Mouse (Mus musculus): ENCODE data around the gene Tmem274. TPM values are rescaled to one million over a fixed set of nuclear protein-coding genes. Genes with fewer than 3 reads are reported as not detected.
A peak's percentile ranks its signal among the peaks of the same experiment; 100 is the strongest.
"Not testable (repeated sequence)": the region's sequence is repeated elsewhere in the genome, so short reads cannot be mapped to it uniquely, and the experiment has no call there.

Gene Tmem274
- total and polyA plus RNA-seq, 2 experiments = not detected

DNA sequence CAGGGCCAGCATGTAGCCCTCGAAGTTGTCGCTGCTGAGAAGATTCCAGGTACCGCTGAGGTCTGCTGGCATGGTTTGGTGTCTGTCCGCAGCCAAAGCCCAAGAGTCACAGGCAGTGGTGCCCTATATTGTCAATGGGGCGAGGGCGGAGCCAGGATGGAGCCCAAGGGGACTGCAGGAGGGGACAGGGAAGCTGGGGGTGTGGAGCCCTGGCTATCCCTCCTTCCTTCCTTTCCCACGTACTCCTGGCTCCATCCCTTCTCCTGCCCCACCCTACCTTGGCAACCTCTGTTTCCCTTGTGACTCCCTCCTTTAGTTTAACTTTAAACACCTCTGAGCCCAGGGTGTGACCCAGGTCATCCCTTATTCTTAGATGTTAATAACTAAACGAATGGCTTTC is 22.3 kb upstream of the Tmem274 start, which contains the start of gene Rbp7:
Gene Rbp7 (minus strand): TSS at position 100 of the 400 bp plus-strand sequence.
- no peaks in the 10 kb centered on the region for H3K27me3 ChIP-seq (ENCODE audit: control insufficient read depth, insufficient read depth, low read length)
- no peak for DNase-seq (ENCODE audit: extremely low read depth, low read depth, low spot score)
- H3K9ac ChIP-seq (ENCODE audit: low read depth, low read length) = no peak within 1 kb of the TSS
- TF ChIP-seq CTCF (IDR thresholded peaks at IDR 0.05; ENCODE audit: low read depth, low read length) (no peak), POLR2A (IDR thresholded peaks at IDR 0.05; ENCODE audit: extremely low read depth, insufficient read depth, low read length) (no peak)
- no peaks in the 10 kb centered on the region for H3K79me2 ChIP-seq (ENCODE audit: control insufficient read depth, insufficient read depth, low read length)
- H3K27ac ChIP-seq (replicated peaks; ENCODE audit: insufficient read depth, low read depth, low read length) = no peak within 1 kb of the TSS
- peaks cover 2% of the 10 kb centered on the region; the same call in 1 of the 2 replicates for H3K4me1 ChIP-seq (ENCODE audit: control insufficient read depth, insufficient read depth, low read length)
- H3K36me3 ChIP-seq (ENCODE audit: control insufficient read depth, insufficient read depth, low read length) = no peaks in the 10 kb centered on the region
- whole genome bisulfite sequencing = 65% methylated on average over 8 of the region's 8 CpGs
- no peak within 1 kb of the TSS for H3K4me3 ChIP-seq (ENCODE audit: insufficient read depth, low read depth, low read length)

DNA sequence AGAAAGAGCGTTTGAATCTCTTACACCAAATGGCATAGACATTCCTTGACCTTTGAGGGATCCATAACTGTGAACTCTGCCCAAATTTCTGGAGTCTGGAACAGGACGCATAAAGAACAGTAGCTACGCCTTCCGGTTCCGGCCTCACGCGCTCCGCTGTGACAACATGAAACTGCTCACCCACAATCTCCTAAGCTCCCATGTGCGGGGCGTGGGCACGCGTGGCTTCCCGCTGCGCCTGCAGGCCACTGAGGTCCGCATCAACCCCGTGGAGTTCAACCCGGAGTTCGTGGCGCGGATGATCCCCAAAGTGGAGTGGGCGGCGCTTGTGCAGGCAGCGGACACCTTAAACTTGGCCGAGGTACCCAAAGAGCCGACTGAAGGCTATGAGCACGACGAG is 20.0 kb upstream of the Tmem274 start:
- not testable (repeated sequence) for H3K9ac ChIP-seq (ENCODE audit: low read depth, low read length); H3K4me1 ChIP-seq (ENCODE audit: control insufficient read depth, insufficient read depth, low read length); H3K27ac ChIP-seq (replicated peaks; ENCODE audit: insufficient read depth, low read depth, low read length); DNase-seq (ENCODE audit: extremely low read depth, low read depth, low spot score); H3K27me3 ChIP-seq (ENCODE audit: control insufficient read depth, insufficient read depth, low read length); H3K79me2 ChIP-seq (ENCODE audit: control insufficient read depth, insufficient read depth, low read length); H3K4me3 ChIP-seq (ENCODE audit: insufficient read depth, low read depth, low read length); H3K36me3 ChIP-seq (ENCODE audit: control insufficient read depth, insufficient read depth, low read length)
- WGBS = 86% methylated on average over 27 of the region's 27 CpGs

DNA sequence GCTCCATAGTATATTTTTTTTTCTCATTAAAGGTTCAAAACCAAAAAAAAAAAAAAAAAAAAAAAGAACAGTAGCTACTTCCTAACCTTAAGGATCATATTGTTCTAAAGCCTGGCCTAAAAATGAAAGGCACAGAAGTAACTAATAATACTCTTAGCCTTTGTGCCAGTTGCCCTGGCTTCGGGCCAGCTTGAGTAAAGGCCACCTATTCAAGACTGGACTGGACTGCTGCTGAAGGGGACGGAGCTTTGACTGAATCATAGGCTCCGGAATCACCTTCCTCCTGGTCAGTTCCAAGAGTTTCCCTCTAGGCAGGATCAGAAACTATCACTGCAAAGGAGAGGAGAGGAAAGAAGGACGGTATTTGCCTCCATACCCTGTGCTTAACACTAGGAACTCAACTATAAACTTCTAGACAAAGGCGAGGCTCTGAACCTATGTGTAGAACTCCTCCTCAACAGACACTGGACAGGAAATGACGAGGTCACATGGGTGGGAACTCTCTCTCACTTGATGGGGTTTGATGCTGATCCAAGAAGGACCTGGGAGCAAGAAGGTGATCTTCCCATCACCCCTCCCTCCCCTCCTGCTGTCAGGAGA is 19.2 kb upstream of the Tmem274 start:
- peaks cover 2% of the 10 kb centered on the region; the same call in 1 of the 2 replicates for H3K4me1 ChIP-seq (ENCODE audit: control insufficient read depth, insufficient read depth, low read length)
- no peak overlapping the region for H3K4me3 ChIP-seq (ENCODE audit: insufficient read depth, low read depth, low read length)
- peak; percentile 43 for DNase-seq (ENCODE audit: extremely low read depth, low read depth, low spot score)
- H3K36me3 ChIP-seq (ENCODE audit: control insufficient read depth, insufficient read depth, low read length) = no peaks in the 10 kb centered on the region
- no peak for TF ChIP-seq POLR2A (IDR thresholded peaks at IDR 0.05; ENCODE audit: extremely low read depth, insufficient read depth, low read length)
- no peak for TF ChIP-seq CTCF (IDR thresholded peaks at IDR 0.05; ENCODE audit: low read depth, low read length)
- H3K9ac ChIP-seq (ENCODE audit: low read depth, low read length) = no peak overlapping the region
- no peaks in the 10 kb centered on the region for H3K27me3 ChIP-seq (ENCODE audit: control insufficient read depth, insufficient read depth, low read length)
- 66% methylated on average over 6 of the region's 6 CpGs for WGBS
- H3K27ac ChIP-seq (replicated peaks; ENCODE audit: insufficient read depth, low read depth, low read length) = no peak overlapping the region
- H3K79me2 ChIP-seq (ENCODE audit: control insufficient read depth, insufficient read depth, low read length) = no peaks in the 10 kb centered on the region

DNA sequence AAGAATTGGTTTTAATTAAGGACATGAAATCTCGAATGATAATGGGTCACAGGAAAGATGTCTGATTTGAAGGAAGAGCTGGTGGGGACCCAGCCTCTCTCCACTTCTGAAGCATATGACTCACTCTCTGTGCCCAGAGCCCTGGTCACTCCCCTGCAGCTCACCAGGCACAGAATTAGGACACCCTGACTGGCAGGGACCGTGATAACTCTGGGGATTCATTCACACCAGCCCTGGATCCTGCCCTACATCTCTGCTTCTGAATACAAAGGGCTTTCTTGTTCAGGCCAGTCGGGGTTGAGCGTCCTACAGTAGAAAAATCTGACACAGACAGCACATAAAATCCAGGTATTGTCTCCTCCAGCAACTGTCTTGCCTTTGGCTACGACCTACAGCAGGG is 18.7 kb upstream of the Tmem274 start:
- TF ChIP-seq POLR2A (IDR thresholded peaks at IDR 0.05; ENCODE audit: extremely low read depth, insufficient read depth, low read length) = no peak
- no peak for TF ChIP-seq CTCF (IDR thresholded peaks at IDR 0.05; ENCODE audit: low read depth, low read length)
- Histone ChIP-seq H3K9ac (ENCODE audit: low read depth, low read length) (no peak overlapping the region), H3K27ac (replicated peaks; ENCODE audit: insufficient read depth, low read depth, low read length) (no peak overlapping the region), H3K4me1 (ENCODE audit: control insufficient read depth, insufficient read depth, low read length) (peaks cover 2% of the 10 kb centered on the region; the same call in 1 of the 2 replicates), H3K27me3 (ENCODE audit: control insufficient read depth, insufficient read depth, low read length) (no peaks in the 10 kb centered on the region), H3K79me2 (ENCODE audit: control insufficient read depth, insufficient read depth, low read length) (no peaks in the 10 kb centered on the region), H3K36me3 (ENCODE audit: control insufficient read depth, insufficient read depth, low read length) (no peaks in the 10 kb centered on the region), H3K4me3 (ENCODE audit: insufficient read depth, low read depth, low read length) (no peak overlapping the region)
- DNase-seq (ENCODE audit: extremely low read depth, low read depth, low spot score) = no peak
- WGBS = 68% methylated on average over 5 of the region's 5 CpGs

- Histone ChIP-seq H3K79me2 (ENCODE audit: control insufficient read depth, insufficient read depth, low read length) (no peaks in the 10 kb centered on the region), H3K4me3 (ENCODE audit: insufficient read depth, low read depth, low read length) (no peak overlapping the region), H3K4me1 (ENCODE audit: control insufficient read depth, insufficient read depth, low read length) (no peaks in the 10 kb centered on the region), H3K9ac (ENCODE audit: low read depth, low read length) (no peak overlapping the region), H3K27me3 (ENCODE audit: control insufficient read depth, insufficient read depth, low read length) (no peaks in the 10 kb centered on the region), H3K36me3 (ENCODE audit: control insufficient read depth, insufficient read depth, low read length) (no peaks in the 10 kb centered on the region), H3K27ac (replicated peaks; ENCODE audit: insufficient read depth, low read depth, low read length) (no peak overlapping the region)
- DNase-seq (ENCODE audit: extremely low read depth, low read depth, low spot score) = no peak
- TF ChIP-seq CTCF (IDR thresholded peaks at IDR 0.05; ENCODE audit: low read depth, low read length) (no peak), POLR2A (IDR thresholded peaks at IDR 0.05; ENCODE audit: extremely low read depth, insufficient read depth, low read length) (no peak)
- 78% methylated on average over 1 of the region's 1 CpGs for WGBS
Observed at GRCm38 (mm10) chr4:149459425-149459824, 17.8 kb upstream of the Tmem274 start.

DNA sequence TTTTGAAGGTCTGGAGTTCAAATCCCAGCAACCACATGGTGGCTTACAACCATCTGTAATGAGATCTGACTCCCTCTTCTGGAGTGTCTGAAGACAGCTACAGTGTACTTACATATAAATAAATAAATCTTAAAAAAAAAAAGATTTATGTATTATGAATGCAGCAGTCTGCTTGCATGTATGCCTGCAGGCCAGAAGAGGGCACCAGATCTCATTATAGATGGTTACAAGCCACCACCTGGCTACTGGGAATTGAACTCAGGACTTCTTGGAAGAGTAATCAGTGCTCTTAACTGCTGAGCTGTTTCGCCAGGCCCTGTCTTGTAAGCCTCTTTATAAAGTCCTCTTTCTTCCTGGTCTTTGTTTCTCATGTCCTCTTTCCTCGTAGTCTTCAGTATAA is 16.7 kb upstream of the Tmem274 start:
- not testable (repeated sequence) for H3K4me3 ChIP-seq (ENCODE audit: insufficient read depth, low read depth, low read length); DNase-seq (ENCODE audit: extremely low read depth, low read depth, low spot score); H3K79me2 ChIP-seq (ENCODE audit: control insufficient read depth, insufficient read depth, low read length); H3K9ac ChIP-seq (ENCODE audit: low read depth, low read length); H3K36me3 ChIP-seq (ENCODE audit: control insufficient read depth, insufficient read depth, low read length); H3K27me3 ChIP-seq (ENCODE audit: control insufficient read depth, insufficient read depth, low read length); H3K4me1 ChIP-seq (ENCODE audit: control insufficient read depth, insufficient read depth, low read length); H3K27ac ChIP-seq (replicated peaks; ENCODE audit: insufficient read depth, low read depth, low read length)
- 86% methylated on average over 2 of the region's 2 CpGs for WGBS
- 0 out of 2 replicates have a peak, but pooled peaks have one; percentile 5 for TF ChIP-seq CTCF (IDR thresholded peaks at IDR 0.05; ENCODE audit: low read depth, low read length)
